Mouse (Mus musculus): Measurements from ENCODE around the gene Rsph6a.

Rsph6a gene

DNA sequence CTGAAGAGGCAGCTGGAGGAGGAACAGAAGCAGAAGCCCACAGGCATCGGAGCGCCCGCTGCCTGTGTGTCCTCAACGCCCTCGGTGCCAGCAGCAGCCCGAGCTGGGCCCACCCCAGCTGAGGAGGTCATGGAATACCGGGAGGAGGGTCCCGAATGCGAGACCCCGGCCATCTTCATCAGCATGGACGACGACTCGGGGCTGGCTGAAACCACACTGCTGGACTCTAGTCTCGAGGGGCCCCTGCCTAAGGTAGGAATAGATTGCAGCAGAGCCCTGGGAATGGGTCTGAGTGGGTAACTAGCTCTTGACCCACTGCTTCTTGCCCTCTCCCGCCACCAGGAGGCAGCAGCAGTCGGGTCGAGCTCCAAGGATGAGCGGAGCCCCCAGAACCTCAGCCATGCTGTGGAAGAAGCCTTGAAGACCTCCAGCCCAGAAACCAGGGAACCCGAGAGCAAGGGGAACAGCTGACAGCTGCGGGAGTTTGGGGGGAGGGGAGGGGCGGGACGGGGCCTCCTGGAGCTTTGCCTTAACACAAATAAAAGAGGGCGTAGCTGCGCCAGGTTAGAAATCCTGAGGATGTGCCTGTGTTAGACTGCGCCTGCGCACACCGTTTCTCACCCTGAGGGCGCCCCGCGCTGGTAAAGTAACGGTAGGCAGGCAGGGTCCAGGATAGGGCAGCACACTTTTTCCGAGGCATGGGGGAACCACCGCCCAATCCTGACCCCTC, at the start of gene Rsph6a:
Rsph6a (plus strand) TSS at position 644 of the 730 bp plus-strand sequence.
- DNase-seq, result peak in 1 of 2 experiments; percentile 28

DNA sequence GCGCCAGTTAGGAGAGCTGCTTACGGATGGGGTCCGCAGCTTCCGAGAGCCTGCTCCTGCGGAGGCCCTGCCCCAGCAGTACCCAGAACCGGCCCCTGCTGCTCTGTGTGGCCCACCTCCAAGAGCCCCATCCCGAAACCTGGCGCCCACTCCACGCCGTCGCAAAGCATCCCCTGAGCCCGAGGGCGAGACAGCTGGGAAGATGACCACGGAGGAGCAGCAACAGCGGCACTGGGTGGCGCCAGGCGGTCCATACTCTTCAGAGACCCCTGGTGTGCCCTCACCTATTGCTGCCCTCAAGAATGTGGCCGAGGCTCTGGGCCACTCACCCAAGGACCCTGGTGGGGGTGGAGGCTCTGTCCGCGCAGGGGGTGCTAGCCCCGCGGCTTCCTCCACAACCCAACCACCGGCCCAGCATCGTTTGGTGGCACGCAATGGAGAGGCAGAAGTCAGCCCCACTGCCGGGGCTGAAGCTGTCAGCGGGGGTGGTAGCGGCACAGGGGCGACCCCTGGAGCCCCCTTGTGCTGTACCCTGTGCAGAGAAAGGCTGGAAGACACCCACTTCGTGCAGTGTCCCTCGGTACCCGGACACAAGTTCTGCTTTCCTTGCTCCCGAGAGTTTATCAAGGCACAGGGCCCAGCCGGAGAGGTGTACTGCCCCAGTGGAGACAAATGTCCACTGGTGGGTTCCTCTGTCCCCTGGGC, 48.9 kb upstream of the Rsph6a start:
- DNase-seq, result peak in 1 of 2 experiments; percentile 51

DNA sequence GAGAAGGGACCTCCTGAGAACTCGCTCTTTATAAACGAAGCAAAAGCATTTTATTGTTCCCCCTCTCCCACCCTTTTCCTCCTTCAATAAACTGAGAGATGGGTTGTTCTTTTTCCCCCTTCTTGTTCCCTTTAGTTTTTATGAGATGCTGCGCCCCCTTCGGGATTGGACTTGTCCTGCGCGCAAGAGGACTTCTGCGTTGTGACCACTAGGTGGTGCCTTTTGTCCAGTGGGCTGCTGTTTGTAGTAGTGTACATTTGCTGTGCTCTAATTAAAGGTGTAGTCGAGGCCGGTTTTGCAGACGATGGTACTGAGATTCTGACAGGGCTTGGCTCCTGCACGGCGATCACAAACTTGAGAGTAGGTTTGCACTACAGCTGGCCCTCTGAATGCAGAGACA, 48.0 kb upstream of the Rsph6a start:
- DNase-seq, result peak; percentile 87 to 89

DNA sequence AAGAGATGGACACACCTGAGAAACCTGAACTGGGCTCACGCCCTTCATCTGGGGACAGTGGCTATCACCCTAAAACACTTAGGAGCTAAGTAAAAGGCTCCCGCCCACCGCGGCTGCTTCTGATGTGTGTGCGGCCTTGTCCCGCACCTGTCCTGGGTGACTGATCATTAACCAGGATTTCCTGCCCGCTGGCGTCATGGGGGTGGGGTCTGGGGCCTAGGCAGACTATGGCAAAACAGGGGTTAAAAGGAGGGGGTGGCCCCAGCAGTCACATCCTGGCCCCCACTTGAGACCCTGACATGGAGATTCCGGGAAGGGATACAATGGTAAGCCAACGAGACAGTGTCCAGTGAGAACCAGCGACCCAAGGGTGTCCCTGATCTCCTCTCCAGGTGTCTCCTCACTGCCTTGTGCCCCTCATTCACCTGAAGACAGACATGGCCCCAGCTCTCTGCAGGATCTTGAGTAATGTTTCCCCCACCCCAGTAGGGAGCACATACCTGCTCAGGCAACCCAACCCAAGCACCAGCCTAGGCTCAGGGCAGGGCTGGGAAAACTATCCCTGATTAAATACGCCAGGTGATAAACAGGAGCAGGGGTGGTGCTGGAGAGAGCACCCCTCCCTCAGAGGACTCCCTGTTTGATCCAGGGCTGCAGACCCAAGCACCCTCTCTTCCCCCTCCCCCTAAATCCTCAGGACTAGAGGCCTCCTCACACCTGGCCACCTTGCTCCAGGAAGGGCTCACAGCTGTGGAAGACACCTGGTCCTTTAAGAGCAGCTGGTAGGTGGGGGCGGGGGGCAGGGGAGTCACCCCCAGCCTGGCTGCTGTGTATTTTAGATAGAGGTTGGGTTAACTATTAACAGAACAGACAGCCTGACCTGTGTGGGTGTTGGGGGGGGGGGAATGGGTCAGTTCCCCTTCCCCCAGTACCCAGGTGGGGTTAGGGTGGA, 47.2 kb upstream of the Rsph6a start:
- DNase-seq, result peak in 1 of 2 experiments; percentile 66

DNA sequence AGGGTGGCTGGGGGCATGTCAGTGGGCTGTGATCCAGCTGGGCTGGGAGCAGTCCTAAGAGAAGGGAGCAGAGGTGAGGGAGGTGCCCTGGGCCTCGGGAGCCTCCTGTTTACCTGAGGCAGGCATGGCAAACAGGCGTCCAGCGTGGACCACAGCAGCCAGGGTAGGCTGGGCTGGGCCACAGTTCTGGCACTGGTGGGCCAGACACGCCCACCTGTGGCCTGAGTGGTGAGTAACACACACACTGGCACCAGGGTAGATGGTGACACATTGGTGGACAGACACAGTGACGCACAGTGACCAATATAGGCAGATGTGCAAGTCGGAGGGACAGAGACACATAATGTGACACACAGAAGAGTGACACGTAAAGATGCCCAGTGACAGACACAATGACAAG, 43.9 kb upstream of the Rsph6a start:
- no peak for DNase-seq

DNA sequence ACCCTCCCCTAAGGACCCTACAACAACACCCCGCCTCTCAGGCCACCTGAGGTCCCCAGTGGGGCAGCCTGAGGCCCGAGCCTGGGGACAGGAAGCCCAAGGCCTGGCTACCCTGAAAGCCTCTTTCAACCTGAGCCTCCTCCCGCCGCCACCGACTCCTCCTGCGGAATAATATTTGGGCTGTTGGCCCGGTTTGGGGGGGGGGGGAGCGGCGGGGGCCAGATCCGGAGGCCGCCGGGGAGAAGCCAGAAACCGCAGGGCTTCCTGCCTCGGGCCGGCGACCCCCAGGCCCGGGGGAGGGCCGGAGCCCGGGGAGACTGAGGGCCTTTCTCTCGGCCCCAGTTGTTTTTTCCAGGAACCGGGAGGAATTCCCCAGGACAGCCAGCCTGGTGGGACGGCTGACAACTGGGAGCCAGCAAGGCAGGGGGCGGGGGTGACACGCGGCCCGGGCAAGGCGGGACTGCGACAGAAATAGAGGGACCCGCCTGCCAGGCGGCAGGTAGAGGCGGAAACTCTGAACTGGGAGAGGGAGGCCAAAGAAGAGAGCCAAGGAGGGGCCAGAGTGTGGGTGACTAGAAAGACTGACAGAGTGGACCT, 42.4 kb upstream of the Rsph6a start:
- DNase-seq, result peak; percentile 45 to 69

DNA sequence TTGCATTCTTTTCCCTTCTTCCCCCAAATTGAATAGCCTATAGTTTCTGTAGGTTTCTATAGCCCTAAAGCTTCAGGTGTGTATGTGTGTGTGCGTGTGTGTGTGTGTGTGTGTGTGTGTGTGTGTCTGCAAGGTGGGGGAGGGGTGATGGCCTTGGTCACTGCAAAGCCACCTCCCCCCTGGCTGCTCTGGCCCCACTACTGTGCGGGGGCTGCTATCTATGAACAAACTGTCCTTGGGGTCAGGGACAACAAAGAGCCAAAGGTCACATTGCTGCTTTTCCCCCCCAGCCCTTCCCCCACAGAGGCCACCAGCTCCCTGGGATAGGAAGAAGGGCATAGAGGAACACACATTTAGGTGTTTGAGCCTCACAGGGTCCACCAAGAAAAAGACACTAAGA, 41.6 kb upstream of the Rsph6a start:
- no peak for DNase-seq

DNA sequence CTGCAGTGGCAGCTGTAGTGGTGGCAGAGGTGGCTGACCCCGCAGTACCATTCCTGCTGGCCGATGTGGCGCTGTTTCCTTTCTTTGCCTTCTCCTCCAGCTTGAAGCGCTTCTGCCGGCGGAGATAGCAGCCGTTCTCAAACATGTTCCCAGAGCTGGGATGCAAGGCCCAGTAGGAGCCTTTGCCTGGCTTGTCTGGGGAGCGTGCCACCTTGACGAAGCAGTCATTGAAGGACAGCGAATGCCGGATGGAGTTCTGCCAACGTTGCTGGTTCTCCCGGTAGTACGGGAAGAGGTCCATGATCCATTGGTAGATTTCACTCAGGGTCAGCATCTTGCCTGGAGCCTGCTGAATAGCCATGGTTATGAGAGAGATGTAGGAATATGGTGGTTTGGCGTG, 40.0 kb upstream of the Rsph6a start:
- no peak for DNase-seq

DNA sequence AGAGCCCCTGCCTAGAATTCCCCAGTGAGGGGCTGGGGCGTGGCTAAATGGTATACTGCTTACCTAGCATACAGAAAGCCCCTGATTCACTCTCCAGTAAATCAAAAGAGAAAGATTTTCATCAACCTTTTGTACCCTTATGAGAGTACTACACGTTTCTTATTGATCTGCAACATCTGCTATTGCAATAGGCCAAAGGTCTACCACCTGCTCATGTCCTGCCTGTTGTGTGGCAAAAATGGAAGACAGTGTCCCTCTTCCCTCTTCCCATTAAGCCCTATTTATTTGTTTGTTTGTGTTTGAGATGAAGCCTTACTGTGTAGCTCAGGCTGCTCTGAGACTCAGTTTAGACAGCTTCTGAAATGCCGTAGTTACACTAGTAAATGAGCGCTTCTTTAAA, 38.4 kb upstream of the Rsph6a start:
- no peak for DNase-seq

DNA sequence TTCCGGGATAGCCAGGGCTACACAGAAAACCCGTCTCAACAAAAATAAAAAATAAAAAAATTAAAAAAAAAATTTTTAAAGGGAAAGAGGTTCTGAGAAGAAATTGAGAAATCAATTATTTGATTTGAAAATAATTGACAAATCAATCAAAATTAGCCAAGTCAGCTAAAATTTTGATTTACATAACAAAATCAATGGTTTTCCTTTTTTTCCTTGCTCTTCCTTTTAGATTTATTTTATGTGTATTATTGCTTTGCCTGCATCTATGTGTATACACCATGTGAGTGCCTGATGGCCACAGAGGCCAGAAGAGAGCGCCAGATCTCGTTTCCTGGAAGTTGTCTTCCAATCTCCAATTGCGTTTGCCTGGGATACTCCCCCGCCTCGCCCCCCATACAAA, 36.6 kb upstream of the Rsph6a start:
- no peak for DNase-seq

DNA sequence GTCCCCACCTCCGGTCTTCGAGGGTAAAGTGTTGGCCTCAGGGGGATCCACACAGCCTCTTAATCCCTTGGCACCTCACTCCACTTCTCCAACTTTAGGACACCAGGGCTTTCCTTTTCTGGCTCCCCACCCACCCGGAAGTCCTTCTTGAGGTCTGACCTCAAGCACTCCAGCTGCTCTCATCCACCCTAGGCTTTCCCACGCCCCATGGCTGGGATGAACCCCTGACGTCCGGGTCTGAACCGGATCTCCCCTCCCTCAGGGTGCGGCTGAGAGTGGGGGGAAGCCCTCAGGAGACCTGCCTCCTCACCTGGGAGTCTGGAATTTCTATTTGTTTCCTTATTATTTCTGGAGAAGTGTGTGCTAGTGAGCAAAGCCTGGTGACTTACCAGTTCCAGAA, 33.4 kb upstream of the Rsph6a start:
- DNase-seq, result no peak

DNA sequence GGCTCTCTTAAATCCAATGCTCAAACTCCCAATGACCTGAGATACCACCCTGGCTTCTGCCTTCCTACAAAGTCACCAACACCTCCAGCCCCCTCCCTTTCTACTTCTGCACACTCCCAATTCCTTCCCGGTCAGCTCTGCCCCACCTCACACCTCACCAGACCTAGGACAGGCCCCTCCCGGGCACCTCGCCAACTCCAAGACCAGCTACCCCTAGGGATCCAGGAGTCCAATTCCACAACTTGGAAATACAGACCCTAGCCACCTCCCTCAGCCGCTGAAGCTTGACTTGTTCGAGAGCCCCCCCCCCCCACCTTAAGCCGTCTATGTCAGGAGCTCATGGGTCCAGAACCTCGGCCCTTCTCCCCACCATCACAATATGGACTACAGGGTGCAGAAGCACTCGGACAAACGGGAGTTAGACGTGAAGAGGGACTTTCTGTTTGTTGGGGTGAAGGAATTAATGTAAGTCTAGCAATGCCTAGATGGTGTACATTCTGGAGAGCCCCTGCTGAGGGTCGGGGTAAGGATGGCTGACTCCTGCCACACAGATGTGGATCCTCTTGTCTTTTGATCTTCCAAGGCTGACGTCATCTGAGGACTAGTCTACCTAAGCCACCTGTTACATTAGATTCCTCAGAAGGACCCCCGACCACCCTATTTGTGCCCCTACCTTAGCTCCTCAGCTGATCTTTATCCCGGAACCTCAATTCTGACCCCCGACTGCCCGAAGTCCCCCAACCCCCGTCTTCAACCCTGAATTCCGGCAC, 32.1 kb upstream of the Rsph6a start:
- DNase-seq, result no peak

DNA sequence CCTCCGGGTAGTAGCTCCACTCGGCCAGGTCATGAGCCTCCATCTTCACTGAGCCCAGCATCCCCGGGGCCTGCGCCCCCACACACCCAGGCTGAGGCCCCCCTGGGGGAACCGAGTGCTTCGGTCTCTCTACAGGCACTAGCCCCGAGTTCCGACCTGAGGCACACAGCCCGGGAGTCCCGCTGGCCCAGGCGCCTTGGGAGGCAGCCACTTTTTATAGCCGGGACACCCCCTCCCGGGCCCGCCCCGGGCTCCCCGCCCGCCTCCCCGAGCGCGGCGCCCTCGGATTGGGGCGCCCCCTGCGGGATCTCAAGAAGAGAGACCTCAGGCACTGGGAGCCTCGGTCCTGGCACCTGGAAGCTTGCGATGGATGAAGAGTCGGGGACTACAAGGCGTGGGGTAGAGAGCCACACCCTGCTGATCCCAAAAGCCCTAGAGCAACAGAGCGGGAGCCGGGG, 31.1 kb upstream of the Rsph6a start, which contains the start of gene Foxa3:
Foxa3 (minus strand) TSS at position 182 of the 458 bp plus-strand sequence.
- DNase-seq, result peak; percentile 46 to 77

DNA sequence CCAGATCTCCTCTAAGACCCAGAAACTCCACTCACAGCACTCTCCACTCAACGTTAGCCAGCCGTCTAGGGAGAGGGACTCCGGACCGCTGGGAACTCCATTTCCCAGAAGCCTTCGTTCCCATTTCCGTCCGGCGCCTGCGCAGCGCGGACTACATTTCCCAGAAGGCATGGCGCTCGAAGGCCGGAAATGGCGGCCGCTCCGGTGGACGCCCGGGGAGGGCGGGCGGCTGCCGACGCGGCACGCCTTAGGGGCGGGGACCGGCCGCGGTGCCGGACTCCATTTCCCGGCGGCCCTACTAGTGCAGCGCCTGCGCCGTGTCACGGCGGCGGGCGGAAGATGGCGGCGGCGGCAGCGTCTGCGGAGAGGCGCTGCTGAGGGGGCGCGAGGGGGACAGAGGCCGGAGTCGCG, 30.4 kb upstream of the Rsph6a start, which contains the start of gene Sympk:
Sympk (plus strand) TSS at position 282 of the 411 bp plus-strand sequence.
- peak; percentile 94 to 97 for DNase-seq

DNA sequence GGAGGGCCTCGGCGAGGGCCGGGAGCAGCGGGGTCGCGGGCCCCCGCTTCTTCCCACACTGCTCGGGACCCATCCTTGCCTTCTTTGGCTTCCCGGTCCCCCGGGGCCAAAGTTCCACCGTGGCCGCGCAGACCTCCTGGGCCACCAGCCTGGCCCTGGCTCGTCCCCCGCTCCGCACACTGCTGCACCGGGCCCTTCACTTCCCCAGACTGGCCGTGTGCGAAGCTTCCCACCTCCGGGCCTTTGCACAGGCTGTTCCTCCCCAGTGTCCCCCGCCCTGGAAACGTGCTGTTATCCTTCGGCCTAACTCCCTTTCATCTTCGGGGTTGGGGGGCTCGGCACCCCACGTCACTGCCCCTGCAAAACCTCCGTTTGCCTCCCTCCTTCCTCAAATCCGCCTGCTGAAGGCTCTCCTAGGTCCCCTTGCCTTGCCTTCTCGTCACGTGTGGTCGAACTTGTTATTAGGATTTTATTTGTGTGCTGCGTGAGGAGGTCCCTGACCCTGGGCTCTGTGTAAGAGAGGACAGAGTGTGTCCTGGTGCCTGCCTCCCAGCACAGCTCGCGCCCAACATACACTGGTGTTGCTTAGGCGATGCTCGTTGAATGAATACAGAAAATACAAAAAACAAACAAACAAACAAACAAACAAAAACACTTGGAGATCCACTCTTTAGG, 29.8 kb upstream of the Rsph6a start:
- DNase-seq, result peak in 1 of 2 experiments; percentile 16

DNA sequence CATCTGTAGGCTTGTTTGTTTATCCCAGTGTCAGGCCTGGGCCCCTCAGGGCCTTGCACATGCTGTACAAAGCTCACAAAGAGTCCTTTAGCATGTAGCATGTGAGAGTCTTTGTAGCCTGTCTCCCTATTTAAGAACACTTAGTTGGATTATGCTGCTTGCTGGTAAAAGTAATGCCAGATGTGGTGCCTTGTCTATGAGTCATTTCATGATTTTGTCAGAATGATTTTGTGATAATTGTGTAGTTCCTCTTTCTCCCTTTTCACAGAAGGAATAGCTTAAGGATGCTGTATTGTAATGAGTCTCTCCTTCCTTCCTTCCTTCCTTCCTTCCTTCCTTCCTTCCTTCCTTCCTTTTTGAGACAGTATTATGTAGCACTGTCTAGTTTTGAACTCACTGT, 26.4 kb upstream of the Rsph6a start:
- DNase-seq, result no peak

DNA sequence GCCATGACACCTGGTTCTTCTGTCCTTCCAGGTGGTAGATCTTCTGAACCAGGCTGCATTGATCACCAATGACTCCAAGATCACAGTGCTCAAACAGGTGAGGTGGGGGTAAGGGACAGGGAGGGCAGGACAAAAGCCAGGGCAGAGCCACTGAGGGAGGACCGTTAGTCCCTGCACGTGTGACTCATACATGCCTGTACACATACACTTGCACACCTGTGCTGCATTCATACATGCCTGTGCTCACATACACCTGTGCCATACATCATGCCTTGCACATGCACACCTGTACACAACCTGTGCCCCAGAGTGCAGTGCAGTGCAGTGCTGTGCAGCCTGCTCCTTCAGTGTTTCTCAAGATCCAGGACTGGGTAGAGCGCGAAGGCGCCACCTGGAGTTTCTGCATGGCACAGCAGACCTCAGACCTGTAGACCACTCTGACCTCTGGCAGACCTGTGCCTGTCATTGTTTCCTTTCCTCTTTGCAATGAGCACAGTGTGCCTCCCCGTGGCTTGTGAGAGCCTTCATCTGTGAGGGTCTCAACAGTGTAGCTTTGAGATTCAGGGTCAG, 25.3 kb upstream of the Rsph6a start:
- peak; percentile 69 to 70 for DNase-seq

DNA sequence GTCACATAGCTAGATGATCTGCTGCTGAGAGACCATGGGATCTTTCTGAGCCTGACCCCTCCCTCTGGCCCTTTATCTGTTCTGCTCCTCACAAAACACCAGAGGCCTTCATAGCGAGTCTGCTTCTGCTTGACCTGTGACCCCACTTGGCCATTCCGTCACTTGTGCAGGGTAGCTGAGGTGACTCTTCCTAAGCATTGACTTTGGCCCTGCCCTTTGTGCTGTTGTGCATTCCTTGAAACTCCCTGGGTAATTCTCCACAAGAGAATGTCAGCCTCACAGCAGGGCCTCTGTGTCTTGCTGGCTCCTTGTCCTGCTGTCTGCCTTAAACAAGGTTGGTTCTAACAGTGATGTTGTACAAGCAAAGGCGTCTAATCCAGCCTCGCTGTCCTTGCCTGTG, 22.8 kb upstream of the Rsph6a start:
- DNase-seq, result peak; percentile 32 to 57

DNA sequence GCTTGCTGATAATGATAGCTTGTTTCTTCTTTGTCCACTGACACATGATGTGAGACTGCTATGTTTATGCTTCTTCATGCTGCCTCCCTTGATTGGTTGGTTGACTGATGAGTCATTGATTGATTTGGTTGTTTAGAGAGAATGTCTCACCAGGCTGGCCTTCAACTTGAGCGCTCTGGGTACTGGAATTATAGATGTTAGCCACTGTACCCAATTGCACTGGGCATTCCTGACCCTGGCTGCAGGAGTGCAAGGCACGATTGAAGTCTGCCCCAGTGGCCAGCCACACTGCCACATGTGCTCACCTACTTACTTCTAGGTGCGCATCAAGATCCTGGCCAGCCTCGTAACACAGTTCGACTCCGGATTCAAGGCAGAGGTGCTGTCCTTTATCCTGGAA, 9.9 kb upstream of the Rsph6a start:
- no peak for DNase-seq

DNA sequence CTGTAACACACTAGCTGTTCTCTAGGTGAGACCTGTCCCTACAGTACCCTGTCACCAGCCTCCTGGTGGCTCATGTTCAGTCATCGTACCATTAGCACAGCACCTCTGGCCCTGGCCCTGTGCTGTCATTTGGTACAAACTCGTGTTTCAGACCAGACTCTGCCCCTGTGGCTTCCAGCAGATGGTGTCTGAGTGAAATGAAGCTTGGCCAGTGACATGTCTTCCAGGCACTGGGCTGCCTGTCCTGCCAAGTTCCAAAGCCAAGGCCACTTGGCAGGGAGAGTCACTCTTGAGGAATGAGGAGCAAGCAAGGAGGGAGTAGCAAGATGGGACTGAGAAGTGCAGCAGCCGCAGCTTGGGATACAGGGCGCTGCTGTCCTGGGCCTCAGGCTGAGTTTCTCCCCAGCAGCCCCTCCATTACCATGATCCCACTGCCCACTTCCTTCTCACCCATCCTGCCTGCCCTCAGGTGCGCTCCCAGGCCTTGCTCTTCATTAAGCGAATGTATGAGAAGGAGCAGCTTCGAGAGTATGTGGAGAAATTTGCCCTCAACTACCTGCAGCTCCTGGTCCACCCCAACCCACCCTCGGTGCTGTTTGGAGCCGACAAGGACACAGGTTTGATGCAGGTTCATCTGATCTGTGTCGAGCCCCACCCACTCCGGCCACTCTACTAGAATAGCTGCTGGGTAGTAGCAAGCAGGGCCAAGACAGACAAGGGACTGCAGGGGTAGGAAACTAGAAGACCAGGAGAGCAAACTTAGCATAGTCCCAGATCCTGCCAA, 8.0 kb upstream of the Rsph6a start:
- no peak for DNase-seq

All from kidney, postnatal 25 days (tissue).